Mouse (Mus musculus) lung, embryonic 15.5 days (tissue): ENCODE data around the gene Mog. TPM values are rescaled to one million over a fixed set of nuclear protein-coding genes. Genes with fewer than 3 reads are reported as not detected.
A peak's percentile ranks its signal among the peaks of the same experiment; 100 is the strongest.

Experiments used
- ATAC-seq: fragments of 200-750 bp; cut with Nextera tagmentation; 2 replicates; pipeline ENCODE4 v1.8.0; 2017; ENCODE audit warnings: moderate number of reproducible peaks, borderline replicate concordance; ENCODE audit not compliant: low FRiP score, low TSS enrichment; ENCODE audit errors: extremely low read depth
- H3K27ac ChIP-seq: fragments of 300-500 bp; sonication (generic); 2 replicates; pipeline ENCODE4 v1.5.1; 2015; ENCODE audit warnings: moderate library complexity, mild to moderate bottlenecking, inconsistent platforms
- H3K27me3 ChIP-seq: fragments of 300-500 bp; sonication (generic); 2 replicates; pipeline ENCODE4 v1.6.1; 2015; ENCODE audit warnings: inconsistent platforms
- H3K36me3 ChIP-seq: fragments of 300-500 bp; sonication (generic); 2 replicates; pipeline ENCODE4 v1.6.1; 2015; ENCODE audit warnings: inconsistent platforms
- H3K4me1 ChIP-seq: fragments of 300-500 bp; sonication (generic); 2 replicates; pipeline ENCODE4 v1.6.1; 2015; ENCODE audit warnings: inconsistent platforms
- H3K4me2 ChIP-seq: fragments of 300-500 bp; sonication (generic); 2 replicates; pipeline ENCODE4 v1.6.1; 2015; ENCODE audit warnings: inconsistent platforms, mild to moderate bottlenecking, moderate library complexity
- H3K4me3 ChIP-seq: fragments of 300-500 bp; sonication (generic); 2 replicates; pipeline ENCODE4 v1.5.1; 2015; ENCODE audit warnings: mild to moderate bottlenecking, inconsistent platforms
- H3K9ac ChIP-seq: fragments of 300-500 bp; sonication (generic); 2 replicates; pipeline ENCODE4 v1.6.1; 2015; ENCODE audit warnings: inconsistent platforms
- H3K9me3 ChIP-seq: fragments of 300-500 bp; sonication (generic); 2 replicates; pipeline ENCODE4 v1.6.1; 2016; ENCODE audit warnings: inconsistent platforms
- WGBS: fragments of 180-500 bp; shearing (Covaris S2); methylation state at CpG from one replicate; pipeline ENCODE4 v1.1.7; 2015; 5-methylcytosine and 5-hydroxymethylcytosine counted together
- polyA plus RNA-seq: library from polyadenylated mRNA; unstranded; fragments of >200 nt; fragmentation: Nextera tagmentation; extraction: Ambion mirVana; gene quantifications from 2 replicates; pipeline ENCODE4 v1.2.1, GENCODE M21; 2015

Gene Mog
- polyA plus RNA-seq, 1 experiment from 2014 or later = 0.14 TPM

- H3K27ac ChIP-seq = no peak overlapping the region
- WGBS = 52% methylated on average over 4 of the region's 4 CpGs
- peaks cover 9% of the 10 kb centered on the region; the same call in 1 of the 2 replicates for H3K27me3 ChIP-seq
- no peaks in the 10 kb centered on the region for H3K9me3 ChIP-seq
- no peak for ATAC-seq
- H3K4me2 ChIP-seq = peak overlapping the region; percentile 83
- H3K4me3 ChIP-seq = no peak overlapping the region
- no peak overlapping the region for H3K9ac ChIP-seq
- peaks cover 26% of the 10 kb centered on the region for H3K36me3 ChIP-seq
- peaks cover 36% of the 10 kb centered on the region for H3K4me1 ChIP-seq
Measured at GRCm38 (mm10) chr17:37051745-37052144, 28.5 kb upstream of the Mog start.

GRCm38 (mm10) chr17:37050876-37051275 is 27.7 kb upstream of the Mog start:
- Histone ChIP-seq H3K9me3 (no peaks in the 10 kb centered on the region), H3K4me1 (peaks cover 37% of the 10 kb centered on the region), H3K9ac (peak overlapping the region; percentile 52), H3K4me3 (peak overlapping the region; percentile 55), H3K27ac (no peak overlapping the region), H3K27me3 (peaks cover 9% of the 10 kb centered on the region; the same call in 1 of the 2 replicates), H3K36me3 (peaks cover 17% of the 10 kb centered on the region), H3K4me2 (peak overlapping the region; percentile 83)
- ATAC-seq = peak; percentile 5; the same call in 1 of the 2 replicates
- 7% methylated on average over 23 of the region's 27 CpGs for WGBS

DNA sequence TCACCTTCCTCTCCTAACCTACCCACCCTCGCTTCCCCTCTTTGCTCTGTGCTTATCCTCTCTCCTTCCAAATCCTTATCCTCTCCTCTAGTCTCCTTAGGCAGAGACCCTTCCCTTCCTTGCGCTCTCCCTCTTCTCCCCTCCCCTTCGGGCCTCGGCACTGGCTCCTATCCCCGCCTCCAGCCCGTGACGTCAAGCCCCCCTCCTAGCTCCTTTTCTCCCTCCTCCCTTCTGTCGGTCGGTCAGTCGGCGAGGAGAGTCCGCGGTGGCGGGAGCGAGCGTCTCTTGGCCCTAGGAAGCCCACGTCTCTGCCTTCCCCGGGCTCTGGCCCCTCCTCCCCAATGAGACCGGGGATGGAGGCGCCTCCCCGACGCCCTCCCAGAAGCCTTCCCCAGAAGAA is 27.2 kb upstream of the Mog start:
- H3K27ac ChIP-seq = no peak overlapping the region
- peaks cover 39% of the 10 kb centered on the region for H3K4me1 ChIP-seq
- H3K9me3 ChIP-seq = no peaks in the 10 kb centered on the region
- H3K9ac ChIP-seq = peak overlapping the region; percentile 52
- H3K27me3 ChIP-seq = peaks cover 9% of the 10 kb centered on the region; the same call in 1 of the 2 replicates
- H3K36me3 ChIP-seq = peaks cover 12% of the 10 kb centered on the region
- peak overlapping the region; percentile 55 for H3K4me3 ChIP-seq
- H3K4me2 ChIP-seq = peak overlapping the region; percentile 83
- peak; percentile 48; the same call in 1 of the 2 replicates for ATAC-seq
- WGBS = under 1% methylated on average over 21 of the region's 22 CpGs

- no peak for ATAC-seq
- 9% methylated on average over 39 of the region's 39 CpGs for WGBS
Measured at GRCm38 (mm10) chr17:37049570-37050310, 26.5 kb upstream of the Mog start.

GRCm38 (mm10) chr17:37048383-37048782 is 25.2 kb upstream of the Mog start:
- no peak overlapping the region for H3K4me3 ChIP-seq
- no peak overlapping the region for H3K27ac ChIP-seq
- H3K36me3 ChIP-seq = no peaks in the 10 kb centered on the region
- no peaks in the 10 kb centered on the region for H3K9me3 ChIP-seq
- ATAC-seq = no peak
- H3K9ac ChIP-seq = no peak overlapping the region
- WGBS = 69% methylated on average over 7 of the region's 7 CpGs
- H3K4me2 ChIP-seq = no peak overlapping the region
- H3K4me1 ChIP-seq = peaks cover 46% of the 10 kb centered on the region
- peaks cover 9% of the 10 kb centered on the region; the same call in 1 of the 2 replicates for H3K27me3 ChIP-seq

More at GRCm38 (mm10) chr17:37049570-37050310, 26.5 kb upstream of the Mog start:
- H3K4me3 ChIP-seq = peak overlapping the region; percentile 55
- peaks cover 46% of the 10 kb centered on the region for H3K4me1 ChIP-seq
- H3K36me3 ChIP-seq = peaks cover 6% of the 10 kb centered on the region
- peaks cover 9% of the 10 kb centered on the region; the same call in 1 of the 2 replicates for H3K27me3 ChIP-seq
- no peaks in the 10 kb centered on the region for H3K9me3 ChIP-seq
- peak overlapping the region; percentile 83 for H3K4me2 ChIP-seq
- H3K9ac ChIP-seq = peak overlapping the region; percentile 52; the same call in 1 of the 2 replicates
- no peak overlapping the region for H3K27ac ChIP-seq

DNA sequence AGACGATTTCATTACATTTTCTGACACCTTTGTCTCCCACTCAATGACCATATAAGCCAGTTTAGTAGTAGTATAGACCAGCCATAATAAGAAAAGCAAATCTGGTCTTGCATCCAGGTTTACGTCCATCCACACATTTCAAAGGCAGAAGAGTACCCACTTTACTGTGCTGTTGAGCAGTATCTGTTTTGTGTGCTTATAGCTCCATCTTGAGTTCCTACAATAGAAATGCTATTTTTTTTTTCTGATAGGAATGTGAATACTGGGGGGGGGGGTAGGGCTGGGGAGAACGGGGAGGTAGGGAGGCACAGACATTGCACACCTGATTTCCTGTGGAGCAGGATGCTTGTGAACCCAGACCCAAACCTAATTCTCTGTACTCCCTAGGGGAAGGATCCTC is 24.8 kb upstream of the Mog start:
- Histone ChIP-seq H3K4me1 (peaks cover 46% of the 10 kb centered on the region), H3K4me2 (no peak overlapping the region), H3K27ac (no peak overlapping the region), H3K36me3 (no peaks in the 10 kb centered on the region), H3K9ac (no peak overlapping the region), H3K4me3 (no peak overlapping the region), H3K9me3 (no peaks in the 10 kb centered on the region), H3K27me3 (peaks cover 9% of the 10 kb centered on the region; the same call in 1 of the 2 replicates)
- 24% methylated on average over 3 of the region's 3 CpGs for WGBS
- ATAC-seq = no peak

DNA sequence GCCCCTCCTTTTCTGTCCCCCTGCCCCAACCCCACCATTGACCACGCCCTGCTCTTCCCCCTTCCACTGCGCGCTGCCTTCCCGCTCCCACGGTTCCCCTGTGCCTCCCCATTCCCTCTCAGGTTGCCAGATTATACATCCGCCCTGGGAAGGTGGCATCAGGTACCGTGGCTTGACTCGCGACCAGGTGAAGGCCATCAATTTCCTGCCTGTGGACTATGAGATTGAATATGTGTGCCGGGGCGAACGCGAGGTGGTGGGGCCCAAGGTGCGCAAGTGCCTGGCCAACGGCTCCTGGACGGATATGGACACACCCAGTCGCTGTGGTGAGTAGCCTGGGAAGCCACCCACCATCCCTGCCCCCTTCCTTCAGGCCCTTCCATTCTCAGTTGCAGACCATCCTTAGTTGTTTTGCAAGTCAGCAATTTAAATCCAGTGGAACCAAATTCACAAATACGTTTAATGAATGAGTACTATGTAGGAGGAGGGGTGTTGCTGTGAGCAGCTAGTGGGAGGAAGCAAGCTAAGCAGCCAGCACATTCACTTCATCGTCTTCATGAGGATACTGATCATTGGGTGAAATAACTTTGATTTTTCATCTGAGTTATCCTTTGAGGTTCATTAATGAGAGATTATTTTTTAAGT is 24.3 kb upstream of the Mog start:
- peak overlapping the region; percentile 96 for H3K4me2 ChIP-seq
- H3K27ac ChIP-seq = no peak overlapping the region
- no peaks in the 10 kb centered on the region for H3K9me3 ChIP-seq
- H3K4me3 ChIP-seq = peak overlapping the region; percentile 91
- ATAC-seq = no peak
- H3K36me3 ChIP-seq = no peaks in the 10 kb centered on the region
- peaks cover 9% of the 10 kb centered on the region; the same call in 1 of the 2 replicates for H3K27me3 ChIP-seq
- H3K4me1 ChIP-seq = peaks cover 46% of the 10 kb centered on the region
- H3K9ac ChIP-seq = no peak overlapping the region; the same call in 1 of the 2 replicates
- 25% methylated on average over 19 of the region's 19 CpGs for WGBS

DNA sequence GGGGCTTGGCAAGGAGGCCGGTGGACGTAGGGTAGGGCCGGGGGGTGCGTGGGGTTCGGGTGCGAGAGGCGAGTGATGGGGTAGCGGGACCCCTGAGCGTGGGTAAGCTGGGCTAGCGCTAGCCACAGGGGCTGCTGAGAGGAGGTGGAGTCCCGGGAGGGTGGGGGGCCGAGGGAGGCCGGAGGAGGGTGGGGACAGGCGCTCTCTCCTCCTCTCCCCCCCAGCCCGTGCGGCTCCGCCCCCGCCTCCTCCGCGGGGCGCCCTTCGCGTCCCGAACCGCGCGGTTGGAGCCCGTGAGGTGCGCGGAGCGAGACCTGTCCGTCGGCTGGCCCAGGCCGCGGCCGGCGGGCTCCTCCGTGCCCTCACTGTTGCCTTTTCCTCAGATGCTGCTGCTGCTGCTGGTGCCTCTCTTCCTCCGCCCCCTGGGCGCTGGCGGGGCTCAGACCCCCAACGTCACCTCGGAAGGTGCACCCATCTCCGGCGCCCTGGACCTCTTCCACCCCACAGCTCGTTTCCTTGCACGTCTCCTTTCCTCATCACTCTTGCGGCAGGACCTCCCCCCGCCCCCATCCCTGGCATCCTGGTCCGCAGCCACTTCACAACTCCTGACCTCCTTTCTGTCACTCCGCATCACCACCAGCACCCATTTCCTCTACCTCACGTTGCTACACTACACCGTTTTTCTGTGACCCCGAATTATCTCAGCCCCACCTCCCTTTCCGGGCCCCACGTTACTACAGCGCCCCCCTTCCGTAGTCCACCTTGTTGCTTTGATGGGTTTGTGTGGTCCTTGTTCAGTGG is 23.3 kb upstream of the Mog start:
- H3K27me3 ChIP-seq = peaks cover 9% of the 10 kb centered on the region; the same call in 1 of the 2 replicates
- no peaks in the 10 kb centered on the region for H3K36me3 ChIP-seq
- WGBS = under 1% methylated on average over 42 of the region's 58 CpGs

DNA sequence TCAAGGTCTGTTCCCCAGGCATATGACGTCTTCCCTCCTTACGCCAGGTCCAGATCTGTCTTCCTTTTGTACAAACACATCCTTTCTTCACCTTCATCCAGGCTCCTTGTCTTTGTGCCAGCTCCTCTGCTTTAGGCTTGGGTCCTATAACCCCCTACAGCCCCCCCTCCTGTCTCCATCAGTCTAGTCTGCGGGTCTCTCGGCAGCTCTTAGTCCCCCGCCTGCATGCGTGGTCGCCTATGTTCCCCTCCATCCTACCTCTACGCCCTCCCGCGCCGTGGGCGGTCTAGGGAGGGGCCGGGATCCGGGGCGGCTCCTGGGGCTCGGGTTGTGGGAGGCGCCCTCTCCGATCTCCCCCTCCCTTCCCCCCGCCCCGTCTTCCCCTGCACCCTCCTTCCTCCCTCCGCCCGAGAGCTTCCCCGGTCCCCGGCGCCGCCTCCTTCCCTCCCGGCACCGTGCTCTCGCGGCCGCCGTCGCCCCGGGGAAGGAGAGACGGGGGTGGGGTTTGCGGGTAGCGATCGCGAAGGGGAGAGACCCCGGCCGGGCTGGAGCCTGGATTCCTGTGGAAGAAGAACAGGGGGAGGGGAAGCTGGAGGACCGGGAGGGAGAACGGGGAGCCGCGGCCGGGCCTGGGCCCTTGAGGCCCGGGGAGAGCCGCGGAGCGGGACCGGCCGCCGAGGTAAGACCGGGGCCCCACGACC is 22.6 kb upstream of the Mog start, which contains the start of gene Gabbr1:
Gabbr1 (plus strand) TSS at position 356 of the 701 bp plus-strand sequence.
- no peaks in the 10 kb centered on the region for H3K9me3 ChIP-seq
- peak; percentile 91 for ATAC-seq
- H3K9ac ChIP-seq = peak within 1 kb of the TSS; percentile 90
- H3K4me3 ChIP-seq = peak within 1 kb of the TSS; percentile 91
- peak within 1 kb of the TSS; percentile 96 for H3K4me2 ChIP-seq
- peak within 1 kb of the TSS; percentile 85 for H3K27ac ChIP-seq
- no peaks in the 10 kb centered on the region for H3K36me3 ChIP-seq
- WGBS = 1% methylated on average over 33 of the region's 55 CpGs
- H3K4me1 ChIP-seq = peaks cover 40% of the 10 kb centered on the region
- peaks cover 9% of the 10 kb centered on the region; the same call in 1 of the 2 replicates for H3K27me3 ChIP-seq

More for the DNA sequence above, 23.3 kb upstream of the Mog start:
- Histone ChIP-seq H3K4me2 (peak overlapping the region; percentile 96), H3K9ac (peak overlapping the region; percentile 90), H3K9me3 (no peaks in the 10 kb centered on the region), H3K4me1 (peaks cover 46% of the 10 kb centered on the region), H3K27ac (peak overlapping the region; percentile 85), H3K4me3 (peak overlapping the region; percentile 91)
- peak; percentile 75 for ATAC-seq

DNA sequence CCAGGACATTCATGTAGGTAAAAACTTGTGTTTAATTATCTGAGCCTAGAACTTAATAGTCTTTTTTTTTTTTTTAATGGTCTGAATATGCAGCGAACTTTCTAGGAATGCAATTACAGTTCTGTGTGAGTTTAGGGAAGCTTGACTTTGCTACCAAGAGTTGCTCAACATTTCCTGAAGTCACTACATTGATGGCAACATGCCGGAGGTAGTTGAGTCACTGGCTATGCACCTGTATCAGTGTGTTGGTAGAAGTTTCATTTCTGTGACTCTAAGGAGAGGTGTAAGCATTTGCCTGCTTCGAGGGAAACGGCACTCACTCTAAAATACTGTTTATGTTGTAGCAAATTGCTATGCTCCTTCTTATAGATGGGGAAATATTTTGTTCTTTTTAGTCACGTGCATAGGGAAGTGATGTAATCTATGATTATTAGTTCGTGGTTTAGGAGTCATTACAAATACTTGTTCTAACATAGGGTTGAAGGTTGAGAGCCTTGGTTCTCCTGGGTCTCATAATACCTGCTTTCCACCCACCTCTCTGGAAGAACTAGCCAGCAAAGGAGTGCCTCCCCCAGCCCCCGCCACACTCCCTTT is 21.6 kb upstream of the Mog start:
- H3K27ac ChIP-seq = no peak overlapping the region
- 61% methylated on average over 7 of the region's 7 CpGs for WGBS
- peaks cover 30% of the 10 kb centered on the region for H3K4me1 ChIP-seq
- 0 out of 2 replicates have a peak overlapping the region, but pooled peaks have one; percentile 90 for H3K9ac ChIP-seq
- peaks cover 9% of the 10 kb centered on the region; the same call in 1 of the 2 replicates for H3K27me3 ChIP-seq
- H3K36me3 ChIP-seq = no peaks in the 10 kb centered on the region
- ATAC-seq = no peak
- H3K4me3 ChIP-seq = peak overlapping the region; percentile 91
- no peaks in the 10 kb centered on the region for H3K9me3 ChIP-seq
- peak overlapping the region; percentile 96 for H3K4me2 ChIP-seq
